Mouse (Mus musculus) CH12.LX (cell line): ENCODE data around the gene 1700092M07Rik. TPM values are rescaled to one million over a fixed set of nuclear protein-coding genes. Genes with fewer than 3 reads are reported as not detected.
A peak's percentile ranks its signal among the peaks of the same experiment; 100 is the strongest.

Source experiments
- DNase-seq: peaks from one replicate; pipeline ENCODE4 v3.0.0-alpha.2; 2013; ENCODE audit errors: extremely low read depth
- H3K27ac ChIP-seq: 2 replicates; pipeline ENCODE4 v1.5.1; 2012; ENCODE audit warnings: low read depth, mild to moderate bottlenecking, control low read depth, moderate library complexity; ENCODE audit not compliant: insufficient read depth
- H3K27me3 ChIP-seq: replicated peaks from 2 replicates; pipeline ENCODE3; 2012; ENCODE audit warnings: inconsistent platforms
- H3K36me3 ChIP-seq, 2 experiments: replicated peaks in 1 of 2; 2 replicates each; pipeline versions ENCODE3 to v1.6.1; 2012; ENCODE audit warnings: inconsistent platforms in 1 of 2, low read length in 1 of 2, mild to moderate bottlenecking in 1 of 2, mixed read lengths in 1 of 2, moderate library complexity in 1 of 2; ENCODE audit not compliant: control insufficient read depth in 1 of 2, insufficient read depth in 1 of 2
- H3K4me1 ChIP-seq, 2 experiments: 2 replicates each; pipeline ENCODE4 v1.6.1; 2012; ENCODE audit warnings: inconsistent platforms in 1 of 2, moderate library complexity in 1 of 2; ENCODE audit not compliant: insufficient read depth in 2 of 2, control insufficient read depth in 1 of 2
- H3K4me2 ChIP-seq: 2 replicates; pipeline ENCODE4 v1.6.1; 2012; ENCODE audit warnings: low read depth, mild to moderate bottlenecking, control low read depth; ENCODE audit not compliant: poor library complexity, insufficient read depth, severe bottlenecking
- H3K4me3 ChIP-seq, 3 experiments: fragments of 150-350 bp in 1 of 3; sonication (generic) in 1 of 3; replicated peaks in 1 of 3; 2 replicates each; pipeline versions ENCODE3 to v1.5.1; 2011 to 2012; ENCODE audit warnings: low read depth in 2 of 3, low read length in 2 of 3, mild to moderate bottlenecking in 2 of 3, moderate library complexity in 2 of 3, control low read depth in 1 of 3, improper control_type of control experiment in 1 of 3, inconsistent platforms in 1 of 3, mixed read lengths in 1 of 3; ENCODE audit not compliant: poor library complexity in 1 of 3
- H3K79me2 ChIP-seq: replicated peaks from 2 replicates; pipeline ENCODE4 v1.6.1; 2012; ENCODE audit warnings: mild to moderate bottlenecking, moderate library complexity; ENCODE audit not compliant: control insufficient read depth, poor library complexity, insufficient read depth, severe bottlenecking; ENCODE audit errors: extremely low read depth
- H3K9ac ChIP-seq: 2 replicates; pipeline ENCODE4 v1.6.1; 2012; ENCODE audit warnings: low read depth, mild to moderate bottlenecking, control low read depth, moderate library complexity; ENCODE audit not compliant: insufficient read depth
- H3K9me3 ChIP-seq: replicated peaks from 2 replicates; pipeline ENCODE3; 2012; ENCODE audit warnings: low read length, inconsistent platforms, mixed read lengths
- BHLHE40 ChIP-seq: IDR thresholded peaks from 2 replicates; pipeline ENCODE4 v1.6.1; 2011; ENCODE audit warnings: mild to moderate bottlenecking, low read depth, low read length, improper control_type of control experiment
- CHD1 ChIP-seq: IDR thresholded peaks from 2 replicates; pipeline ENCODE4 v1.6.1; 2012; ENCODE audit warnings: low read depth, low read length, improper control_type of control experiment, inconsistent platforms
- CHD2 ChIP-seq: IDR thresholded peaks from 2 replicates; pipeline ENCODE4 v1.6.1; 2011; ENCODE audit warnings: low read length, improper control_type of control experiment
- CTCF ChIP-seq, 2 experiments: IDR thresholded peaks in 1 of 2; conservative IDR thresholded peaks in 1 of 2; 2 replicates each; pipeline ENCODE4 v1.5.1; 2011 to 2012; ENCODE audit warnings: low read depth in 2 of 2, low read length in 2 of 2, improper control_type of control experiment in 1 of 2, inconsistent platforms in 1 of 2, mild to moderate bottlenecking in 1 of 2, moderate library complexity in 1 of 2
- ETS1 ChIP-seq: conservative IDR thresholded peaks from 2 replicates; pipeline ENCODE4 v1.6.1; 2012; ENCODE audit warnings: low read depth, mild to moderate bottlenecking, inconsistent platforms, low read length, improper control_type of control experiment, moderate library complexity
- GABPA ChIP-seq: IDR thresholded peaks from 2 replicates; pipeline ENCODE4 v1.6.1; 2012; ENCODE audit warnings: low read depth, low read length, improper control_type of control experiment, inconsistent platforms; ENCODE audit not compliant: insufficient replicate concordance
- HCFC1 ChIP-seq: IDR thresholded peaks from 2 replicates; pipeline ENCODE4 v1.6.1; 2012; ENCODE audit warnings: low read depth, mild to moderate bottlenecking, inconsistent platforms, low read length, improper control_type of control experiment
- IRF4 ChIP-seq: IDR thresholded peaks from 2 replicates; pipeline ENCODE4 v1.6.1; 2014; ENCODE audit warnings: low read depth, mild to moderate bottlenecking, inconsistent platforms, low read length, improper control_type of control experiment
- JUN ChIP-seq: IDR thresholded peaks from 2 replicates; pipeline ENCODE4 v1.6.1; 2011; ENCODE audit warnings: low read depth, mild to moderate bottlenecking, low read length, improper control_type of control experiment, moderate library complexity; ENCODE audit not compliant: insufficient read depth
- JUND ChIP-seq: conservative IDR thresholded peaks from 2 replicates; pipeline ENCODE4 v1.6.1; 2011; ENCODE audit warnings: low read depth, low read length, improper control_type of control experiment
- KAT2A ChIP-seq: IDR thresholded peaks from 2 replicates; pipeline ENCODE4 v1.6.1; 2012; ENCODE audit warnings: low read length, improper control_type of control experiment, inconsistent platforms; ENCODE audit not compliant: insufficient replicate concordance
- MAFK ChIP-seq: IDR thresholded peaks from 2 replicates; pipeline ENCODE4 v1.6.1; 2011; ENCODE audit warnings: low read length, improper control_type of control experiment; ENCODE audit not compliant: insufficient replicate concordance
- MAX ChIP-seq: IDR thresholded peaks from 2 replicates; pipeline ENCODE4 v1.6.1; 2011; ENCODE audit warnings: low read length, improper control_type of control experiment
- MAZ ChIP-seq: IDR thresholded peaks from 2 replicates; pipeline ENCODE4 v1.6.1; 2012; ENCODE audit warnings: low read depth, mild to moderate bottlenecking, inconsistent platforms, low read length, improper control_type of control experiment, moderate library complexity
- MXI1 ChIP-seq: IDR thresholded peaks from 2 replicates; pipeline ENCODE4 v1.6.1; 2011; ENCODE audit warnings: mild to moderate bottlenecking, low read depth, low read length, improper control_type of control experiment
- MYC ChIP-seq: IDR thresholded peaks from 2 replicates; pipeline ENCODE4 v1.6.1; 2011; ENCODE audit warnings: low read depth, mild to moderate bottlenecking, improper control_type of control experiment, low read length
- PAX5 ChIP-seq: IDR thresholded peaks from 2 replicates; pipeline ENCODE4 v1.6.1; 2012; ENCODE audit warnings: low read length, inconsistent platforms, mixed read lengths
- POLR2A ChIP-seq: IDR thresholded peaks from 2 replicates; pipeline ENCODE4 v1.6.1; 2011; ENCODE audit warnings: low read depth, mild to moderate bottlenecking, improper control_type of control experiment, low read length
- POLR2AphosphoS2 ChIP-seq: IDR thresholded peaks from 2 replicates; pipeline ENCODE4 v1.6.1; 2011; ENCODE audit warnings: low read depth, low read length, improper control_type of control experiment
- RCOR1 ChIP-seq: conservative IDR thresholded peaks from 2 replicates; pipeline ENCODE4 v1.6.1; 2012; ENCODE audit warnings: low read depth, mild to moderate bottlenecking, inconsistent platforms, low read length, improper control_type of control experiment
- SIN3A ChIP-seq: IDR thresholded peaks from 2 replicates; pipeline ENCODE4 v1.6.1; 2012; ENCODE audit warnings: low read length, improper control_type of control experiment, inconsistent platforms
- SMC3 ChIP-seq: IDR thresholded peaks from 2 replicates; pipeline ENCODE4 v1.6.1; 2011; ENCODE audit warnings: low read depth, low read length, improper control_type of control experiment
- TBP ChIP-seq: conservative IDR thresholded peaks from 2 replicates; pipeline ENCODE4 v1.6.1; 2011; ENCODE audit warnings: low read depth, low read length, improper control_type of control experiment
- TCF12 ChIP-seq: IDR thresholded peaks from 2 replicates; pipeline ENCODE4 v1.6.1; 2014; ENCODE audit warnings: low read depth, mild to moderate bottlenecking, inconsistent platforms, low read length, improper control_type of control experiment
- UBTF ChIP-seq: IDR thresholded peaks from 2 replicates; pipeline ENCODE4 v1.6.1; 2012; ENCODE audit warnings: low read depth, mild to moderate bottlenecking, inconsistent platforms, low read length, improper control_type of control experiment, moderate library complexity
- USF1 ChIP-seq: IDR thresholded peaks from 2 replicates; pipeline ENCODE4 v1.6.1; 2014; ENCODE audit warnings: low read depth, mild to moderate bottlenecking, inconsistent platforms, low read length, improper control_type of control experiment
- USF2 ChIP-seq: conservative IDR thresholded peaks from 2 replicates; pipeline ENCODE4 v1.6.1; 2011; ENCODE audit warnings: low read depth, low read length, improper control_type of control experiment
- ZC3H11A ChIP-seq: IDR thresholded peaks from 2 replicates; pipeline ENCODE4 v1.6.1; 2012; ENCODE audit warnings: low read depth, mild to moderate bottlenecking, inconsistent platforms, low read length, improper control_type of control experiment
- ZKSCAN1 ChIP-seq: IDR thresholded peaks from 2 replicates; pipeline ENCODE4 v1.6.1; 2012; ENCODE audit warnings: low read depth, inconsistent platforms, low read length, improper control_type of control experiment, borderline replicate concordance
- ZMIZ1 ChIP-seq: IDR thresholded peaks from 2 replicates; pipeline ENCODE4 v1.6.1; 2012; ENCODE audit warnings: low read depth, mild to moderate bottlenecking, inconsistent platforms, low read length, improper control_type of control experiment
- ZNF384 ChIP-seq: IDR thresholded peaks from 2 replicates; pipeline ENCODE4 v1.6.1; 2012; ENCODE audit warnings: low read depth, low read length, improper control_type of control experiment, inconsistent platforms
- dilution Hi-C: fragments of 300-500 bp; cut with MboI; formaldehyde crosslinking; loops from 2 replicates; pipeline ENCODE4 v1.14.3; 2020; ENCODE audit warnings: low sequenced_read_pairs; ENCODE audit not compliant: extremely low pct_unique_long_range_greater_than_20kb, extremely low pct_ligation_motif_present
- in situ Hi-C: fragments of 300-500 bp; cut with MboI; formaldehyde crosslinking; loops from 3 replicates; pipeline ENCODE4 v1.14.3; 2019; ENCODE audit warnings: low sequenced_read_pairs, low pct_ligation_motif_present, low pct_unique_long_range_greater_than_20kb, mixed read lengths
- polyA plus RNA-seq: library from polyadenylated mRNA; unstranded; fragments of >175 nt; gene quantifications from 2 replicates; pipeline ENCODE4 v1.2.1, GENCODE M21; 2012; ENCODE audit warnings: low read depth; ENCODE audit not compliant: insufficient read length
- total RNA-seq, 2 experiments: library from RNA; depleted of rRNA; stranded (reverse); fragments of 300-350 nt in 1 of 2; fragments of >200 nt in 1 of 2; gene quantifications; 2 replicates each; pipeline ENCODE4 v1.2.3; 2012 to 2014

The 1700092M07Rik gene
- total and polyA plus RNA-seq, 3 experiments, result 1.0 to 3.8 (median 3.1) TPM

- H3K9me3 ChIP-seq, result peaks cover 11% of the 10 kb centered on the region
- H3K79me2 ChIP-seq, result peaks cover 27% of the 10 kb centered on the region
- H3K27ac ChIP-seq, result no peak overlapping the region
- H3K9ac ChIP-seq, result no peak overlapping the region
- H3K27me3 ChIP-seq, result no peaks in the 10 kb centered on the region
- in situ Hi-C loops, result no loop called here
- dilution Hi-C loops, result no loop called here
- no peak overlapping the region for H3K4me3 ChIP-seq
- DNase-seq, result no peak
- H3K4me1 ChIP-seq, result peaks cover 4 to 33% of the 10 kb centered on the region in 2 experiments; a peak in 3 of 4 replicates
- TF ChIP-seq MYC (no peak), GABPA (no peak), SMC3 (no peak)
- H3K4me2 ChIP-seq, result no peak overlapping the region
- H3K36me3 ChIP-seq, result peaks cover 75 to 92% of the 10 kb centered on the region in 2 experiments
These were observed 25.0 kb downstream of the 1700092M07Rik start for GRCm38 (mm10) chr19:8765562-8765961.

- H3K27ac ChIP-seq, result peak within 1 kb of the TSS; percentile 76
- peaks cover 1% of the 10 kb centered on the region for H3K9me3 ChIP-seq
- H3K4me2 ChIP-seq, result peak within 1 kb of the TSS; percentile 83
- H3K4me1 ChIP-seq, result peaks cover 8 to 32% of the 10 kb centered on the region in 2 experiments; a peak in 3 of 4 replicates
- H3K27me3 ChIP-seq, result no peaks in the 10 kb centered on the region
- H3K9ac ChIP-seq, result peak within 1 kb of the TSS; percentile 91
- in situ Hi-C loops (no loop called here), dilution Hi-C loops (no loop called here)
- H3K4me3 ChIP-seq, result peak within 1 kb of the TSS; percentile 71 to 93 (median 81)
- H3K36me3 ChIP-seq, result peaks cover 46 to 69% of the 10 kb centered on the region in 2 experiments
- peaks cover 35% of the 10 kb centered on the region for H3K79me2 ChIP-seq
- DNase-seq, result peak; percentile 81
- TF ChIP-seq ZNF384 (no peak), KAT2A (no peak), TCF12 (peak; percentile 18; the same call in 1 of the 2 replicates), HCFC1 (peak; percentile 81), ZC3H11A (no peak), MYC (peak; percentile 65; the same call in 1 of the 2 replicates), USF2 (no peak), ETS1 (no peak), ZMIZ1 (no peak; the same call in 1 of the 2 replicates), SMC3 (no peak), MAX (no peak), CTCF (conservative IDR thresholded peaks at IDR 0.05 in 1 of 2, IDR thresholded peaks at IDR 0.05 in 1 of 2; ENCODE audit: low read depth in 2 of 2, low read length in 2 of 2) (no peak), MXI1 (peak; percentile 15; the same call in 1 of the 2 replicates), TBP (peak; percentile 76), BHLHE40 (peak; percentile 51; the same call in 1 of the 2 replicates), ZKSCAN1 (no peak), POLR2AphosphoS2 (peak; percentile 79), CHD1 (no peak), SIN3A (no peak), CHD2 (peak; percentile 50; the same call in 1 of the 2 replicates), GABPA (no peak), USF1 (no peak), MAZ (no peak), UBTF (no peak), POLR2A (peak; percentile 90), JUND (no peak), JUN (no peak), PAX5 (no peak), RCOR1 (no peak), MAFK (no peak), IRF4 (0 out of 2 replicates have a peak, but pooled peaks have one; percentile 21)
These were observed 30.2 kb downstream of the 1700092M07Rik start, which contains the start of gene Tmem223 for GRCm38 (mm10) chr19:8770567-8771270. Gene Tmem223 (plus strand): TSS chr19:8770996.
